Mouse (Mus musculus): Measurements from ENCODE around the gene Sgcb.

The Sgcb gene

GRCm38 (mm10) chr5:73637337-73638107 lies 10.1 kb downstream of the Sgcb start:
- DNase-seq (ENCODE audit: extremely low read depth, insufficient read length, low spot score), result no peak

GRCm38 (mm10) chr5:73633141-73633540 lies 14.4 kb downstream of the Sgcb start:
- no peak for DNase-seq (ENCODE audit: extremely low read depth, insufficient read length, low spot score)

- DNase-seq (ENCODE audit: extremely low read depth, insufficient read length, low spot score), result no peak
These were observed 15.3 kb downstream of the Sgcb start, which contains the start of gene Lrrc66 for GRCm38 (mm10) chr5:73632291-73632690. Lrrc66 (minus strand) TSS chr5:73632526.

GRCm38 (mm10) chr5:73631001-73631558 lies 16.5 kb downstream of the Sgcb start:
- no peak for DNase-seq (ENCODE audit: extremely low read depth, insufficient read length, low spot score)

- DNase-seq (ENCODE audit: extremely low read depth, insufficient read length, low spot score), result no peak
These were observed 17.4 kb downstream of the Sgcb start for GRCm38 (mm10) chr5:73630141-73630540.

GRCm38 (mm10) chr5:73627991-73628390 lies 19.6 kb downstream of the Sgcb start:
- DNase-seq (ENCODE audit: extremely low read depth, insufficient read length, low spot score), result no peak

GRCm38 (mm10) chr5:73627559-73627958 lies 20.0 kb downstream of the Sgcb start:
- no peak for DNase-seq (ENCODE audit: extremely low read depth, insufficient read length, low spot score)

- DNase-seq (ENCODE audit: extremely low read depth, insufficient read length, low spot score), result no peak
These were observed 20.7 kb downstream of the Sgcb start for GRCm38 (mm10) chr5:73626842-73627241.

- no peak for DNase-seq (ENCODE audit: extremely low read depth, insufficient read length, low spot score)
These were observed 22.1 kb downstream of the Sgcb start for GRCm38 (mm10) chr5:73625505-73625904.

- no peak for DNase-seq (ENCODE audit: extremely low read depth, insufficient read length, low spot score)
These were observed 28.6 kb downstream of the Sgcb start for GRCm38 (mm10) chr5:73618969-73619368.

GRCm38 (mm10) chr5:73615211-73615610 lies 32.4 kb downstream of the Sgcb start:
- DNase-seq (ENCODE audit: extremely low read depth, insufficient read length, low spot score), result no peak

GRCm38 (mm10) chr5:73613296-73613695 lies 34.3 kb downstream of the Sgcb start:
- DNase-seq (ENCODE audit: extremely low read depth, insufficient read length, low spot score), result no peak

GRCm38 (mm10) chr5:73611071-73611470 lies 36.5 kb downstream of the Sgcb start:
- DNase-seq (ENCODE audit: extremely low read depth, insufficient read length, low spot score), result no peak

GRCm38 (mm10) chr5:73604964-73605363 lies 42.6 kb downstream of the Sgcb start:
- DNase-seq (ENCODE audit: extremely low read depth, insufficient read length, low spot score), result no peak

- DNase-seq (ENCODE audit: extremely low read depth, insufficient read length, low spot score), result no peak
These were observed 43.0 kb downstream of the Sgcb start for GRCm38 (mm10) chr5:73604542-73604941.

- DNase-seq (ENCODE audit: extremely low read depth, insufficient read length, low spot score), result no peak
These were observed 44.7 kb downstream of the Sgcb start for GRCm38 (mm10) chr5:73602865-73603264.

GRCm38 (mm10) chr5:73601361-73601763 lies 46.2 kb downstream of the Sgcb start:
- no peak for DNase-seq (ENCODE audit: extremely low read depth, insufficient read length, low spot score)

GRCm38 (mm10) chr5:73599991-73600390 lies 47.6 kb downstream of the Sgcb start:
- no peak for DNase-seq (ENCODE audit: extremely low read depth, insufficient read length, low spot score)

- no peak for DNase-seq (ENCODE audit: extremely low read depth, insufficient read length, low spot score)
These were observed 48.5 kb downstream of the Sgcb start for GRCm38 (mm10) chr5:73598943-73599695.

GRCm38 (mm10) chr5:73587119-73587518 lies 60.5 kb downstream of the Sgcb start:
- DNase-seq (ENCODE audit: extremely low read depth, insufficient read length, low spot score), result no peak

- no peak for DNase-seq (ENCODE audit: extremely low read depth, insufficient read length, low spot score)
These were observed 61.0 kb downstream of the Sgcb start for GRCm38 (mm10) chr5:73586597-73586996.
